Mouse (Mus musculus) adrenal gland, postnatal 14 days (tissue): ENCODE measurements around the gene Fa2h. TPM values are rescaled to one million over a fixed set of nuclear protein-coding genes. Genes with fewer than 3 reads are reported as not detected.
"Not testable (repeated sequence)": the region's sequence is repeated elsewhere in the genome, so short reads cannot be mapped to it uniquely, and the experiment has no call there.

ENCODE experiments used
- DNase-seq: peaks from one replicate; pipeline ENCODE4 v3.0.0; 2021; ENCODE audit warnings: mixed read lengths
- total RNA-seq: library from RNA; stranded (reverse); gene quantifications from 2 replicates; pipeline ENCODE4 v1.2.3, GENCODE M21; 2021

Gene Fa2h
- total RNA-seq, 1 experiment from 2014 or later, result 3.0 TPM

DNA sequence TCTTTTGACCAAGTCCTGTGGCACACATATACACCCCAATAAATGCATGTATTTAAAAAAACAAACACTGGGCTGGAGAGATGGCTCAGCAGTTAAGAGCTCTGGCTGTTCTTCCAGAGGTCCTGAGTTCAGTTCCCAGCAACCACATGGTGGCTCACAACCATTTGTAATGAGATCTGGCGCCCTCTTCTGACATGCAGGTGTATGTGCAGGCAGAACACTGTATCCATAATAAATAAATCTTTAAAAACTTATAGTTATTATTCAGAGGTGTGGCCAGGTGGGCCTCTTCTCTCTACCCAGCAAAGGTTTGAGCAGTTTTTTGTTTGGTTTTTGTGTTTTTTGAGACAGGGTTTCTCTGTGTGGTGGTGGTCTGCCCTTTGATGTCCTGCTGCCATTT is 34.7 kb downstream of the Fa2h start:
- no peak for DNase-seq

DNA sequence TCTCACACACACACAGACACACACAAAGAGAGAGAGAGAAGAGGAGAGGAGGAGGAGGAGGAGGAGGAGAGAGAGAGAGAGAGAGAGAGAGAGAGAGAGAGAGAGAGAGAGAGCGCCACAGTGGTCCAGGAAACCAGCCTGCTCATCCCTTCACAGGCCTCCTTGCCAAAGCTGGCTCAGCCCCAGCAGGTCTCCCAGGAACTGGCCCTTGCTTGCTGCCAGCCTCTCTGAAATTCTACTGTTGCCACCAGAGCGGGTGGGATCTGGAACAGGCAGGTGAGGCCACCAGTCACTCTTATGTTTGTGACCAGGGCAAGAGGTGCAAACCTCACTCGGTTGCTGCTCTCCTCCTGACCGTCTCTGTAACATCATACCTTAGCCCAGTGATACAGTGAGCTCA is 36.2 kb downstream of the Fa2h start:
- DNase-seq, result no peak

DNA sequence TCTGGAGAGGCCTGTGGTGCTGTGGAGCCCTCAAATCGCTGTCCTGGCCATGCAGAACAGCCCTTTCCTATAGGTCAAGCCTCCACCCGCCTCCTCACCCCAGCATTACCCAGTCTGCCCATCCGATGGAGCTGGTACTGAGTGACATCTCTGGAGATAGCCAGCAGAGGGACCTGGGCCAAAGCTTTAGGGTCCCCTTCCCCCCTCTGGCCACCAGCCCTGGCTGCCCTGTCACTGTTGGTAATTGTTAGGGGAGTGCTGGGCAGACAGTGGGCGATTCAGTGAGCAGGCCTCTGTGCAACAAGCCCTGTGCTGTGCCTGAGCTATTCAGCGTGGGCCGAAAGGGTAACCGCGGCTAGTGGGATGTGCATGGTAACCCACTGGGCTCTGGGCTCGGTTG is 40.1 kb downstream of the Fa2h start:
- no peak for DNase-seq

DNA sequence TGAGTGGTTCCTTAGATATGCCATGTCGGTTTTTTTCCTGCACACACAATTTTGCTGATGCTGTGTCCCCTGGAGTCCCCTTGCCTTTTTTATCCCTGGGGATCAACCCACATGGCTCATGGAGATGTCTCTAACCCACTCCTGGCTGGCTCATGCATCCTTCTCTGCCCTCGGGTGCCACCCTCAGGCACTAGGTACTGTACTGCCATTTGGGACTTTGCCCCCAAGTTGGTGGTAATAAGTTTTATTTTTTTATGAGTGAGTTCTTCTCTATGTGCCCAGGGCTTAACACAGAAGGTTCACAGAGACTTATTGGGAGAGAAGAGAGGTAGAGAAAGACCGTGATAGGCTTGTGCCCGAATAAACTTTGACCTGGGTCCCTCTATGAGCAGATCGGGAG is 41.3 kb downstream of the Fa2h start:
- DNase-seq, result no peak

DNA sequence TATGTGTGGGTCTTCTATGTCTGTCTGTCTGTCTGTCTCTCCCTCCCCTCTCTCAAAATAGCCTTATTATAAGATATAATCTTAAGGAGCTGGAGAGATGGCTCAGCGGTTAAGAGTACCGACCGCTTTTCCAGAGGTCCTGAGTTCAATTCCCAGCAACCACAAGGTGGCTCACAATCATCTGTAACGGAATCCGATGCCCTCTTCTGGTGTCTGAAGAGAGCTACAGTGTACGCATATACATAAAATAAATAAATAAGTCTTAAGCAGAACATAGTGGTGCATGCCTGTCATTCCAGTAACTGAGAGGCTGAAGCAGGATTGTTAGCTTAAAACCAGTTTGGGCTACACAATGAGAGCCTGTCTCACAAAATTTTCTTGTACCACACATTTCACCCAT is 43.0 kb downstream of the Fa2h start:
- DNase-seq, result no peak

DNA sequence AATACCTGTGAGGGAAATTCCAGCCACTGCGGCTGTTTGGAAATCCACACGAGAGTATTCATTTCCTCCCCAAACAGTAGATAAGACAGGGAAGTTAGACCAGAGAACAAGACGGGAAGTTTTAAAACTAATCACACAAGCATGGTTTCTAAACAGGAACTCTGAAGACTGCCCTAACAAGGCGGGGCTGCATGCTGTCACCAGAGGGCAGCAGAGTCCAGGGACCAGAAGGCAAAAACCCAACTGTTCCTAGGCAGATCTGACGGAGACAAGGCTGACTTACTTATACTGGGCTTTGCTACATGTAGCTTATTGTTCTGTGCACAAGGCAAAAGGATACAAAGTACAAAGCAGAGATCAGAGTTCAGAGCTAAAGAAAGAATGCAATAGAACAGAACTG is 50.4 kb downstream of the Fa2h start:
- DNase-seq, result peak; percentile 91

DNA sequence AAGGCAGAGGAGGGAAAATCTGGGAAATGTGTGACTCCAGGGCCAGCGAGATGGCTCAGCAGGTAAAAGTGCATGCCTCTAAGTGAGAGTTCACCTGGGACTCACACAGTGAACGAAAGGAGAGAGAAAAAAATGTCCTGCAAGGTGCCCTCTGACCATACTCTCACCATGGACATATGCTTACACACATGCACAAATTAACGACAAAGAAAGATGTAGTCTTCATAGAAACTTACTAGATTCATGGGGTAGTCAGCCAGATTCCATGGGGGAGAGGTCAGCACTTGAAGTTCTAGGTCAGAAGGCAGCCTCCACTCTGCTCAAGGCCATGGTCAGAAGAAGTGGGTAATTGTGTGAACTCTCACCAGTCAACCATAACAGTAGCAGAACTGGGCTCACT is 53.4 kb downstream of the Fa2h start:
- no peak for DNase-seq

DNA sequence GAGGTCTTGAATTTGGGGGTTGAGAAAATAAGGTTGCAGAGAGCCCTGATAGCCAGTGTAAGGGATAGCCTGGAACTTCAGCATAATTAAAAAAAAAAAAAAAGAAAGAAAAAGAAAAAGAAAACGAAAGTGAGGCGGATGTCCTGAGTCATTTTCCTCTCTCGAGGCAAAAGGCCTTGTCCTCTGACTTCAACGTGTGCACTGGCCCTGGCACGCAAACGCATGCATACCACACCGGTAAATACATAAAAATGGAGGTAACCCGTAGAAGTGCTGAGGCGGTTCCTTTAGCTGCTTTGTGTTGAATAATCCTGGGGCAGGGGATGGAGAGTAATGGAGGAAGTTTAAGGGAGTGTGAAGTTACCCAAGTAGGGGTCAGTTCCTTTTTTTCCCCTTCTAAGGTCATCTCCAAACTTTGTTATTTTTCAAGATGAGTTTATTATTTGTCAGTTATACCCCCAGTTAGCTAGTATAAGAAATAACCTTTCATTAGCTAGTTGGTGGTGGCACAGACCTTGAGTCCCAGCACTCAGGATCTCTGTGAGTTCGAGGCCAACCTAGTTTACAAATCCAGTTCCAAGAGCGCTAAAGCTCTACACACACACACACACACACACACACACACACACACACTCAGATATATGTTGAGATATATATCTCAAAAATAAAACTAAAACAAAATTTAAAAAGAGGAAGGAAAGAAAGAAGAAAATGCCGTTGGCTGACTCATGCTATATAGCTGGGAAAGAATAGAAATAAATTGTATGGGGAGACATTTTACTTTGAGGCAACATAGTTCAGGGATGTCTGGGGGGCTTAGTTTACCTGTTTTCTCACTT is 55.0 kb downstream of the Fa2h start:
- peak; percentile 53 for DNase-seq

DNA sequence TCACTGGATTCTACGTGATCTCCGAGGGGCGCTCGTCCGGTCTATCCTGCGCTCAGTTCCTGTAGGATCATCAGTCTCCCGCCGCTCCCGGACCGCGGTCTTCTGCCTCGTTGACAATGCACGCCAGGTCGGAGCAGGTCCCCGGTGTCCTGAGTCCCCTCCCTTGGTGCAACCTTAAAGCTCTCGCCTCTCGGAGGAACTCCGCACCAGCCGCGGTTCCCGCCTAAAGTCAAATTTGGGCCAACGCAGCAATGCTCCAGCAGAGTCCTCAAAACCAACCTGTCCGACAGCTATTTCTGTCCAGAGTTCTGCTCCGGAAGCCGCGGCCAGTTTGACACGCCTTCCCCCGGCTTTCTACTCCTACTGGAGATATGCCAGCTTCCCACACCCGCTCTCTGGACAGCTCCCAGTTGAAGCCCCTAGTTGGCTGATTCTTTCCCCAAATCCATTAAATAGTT is 55.7 kb downstream of the Fa2h start, which contains the start of gene Mlkl:
Gene Mlkl, minus strand, starts transcription at position 288 of the 458 bp plus-strand sequence.
- DNase-seq, result peak; percentile 83

DNA sequence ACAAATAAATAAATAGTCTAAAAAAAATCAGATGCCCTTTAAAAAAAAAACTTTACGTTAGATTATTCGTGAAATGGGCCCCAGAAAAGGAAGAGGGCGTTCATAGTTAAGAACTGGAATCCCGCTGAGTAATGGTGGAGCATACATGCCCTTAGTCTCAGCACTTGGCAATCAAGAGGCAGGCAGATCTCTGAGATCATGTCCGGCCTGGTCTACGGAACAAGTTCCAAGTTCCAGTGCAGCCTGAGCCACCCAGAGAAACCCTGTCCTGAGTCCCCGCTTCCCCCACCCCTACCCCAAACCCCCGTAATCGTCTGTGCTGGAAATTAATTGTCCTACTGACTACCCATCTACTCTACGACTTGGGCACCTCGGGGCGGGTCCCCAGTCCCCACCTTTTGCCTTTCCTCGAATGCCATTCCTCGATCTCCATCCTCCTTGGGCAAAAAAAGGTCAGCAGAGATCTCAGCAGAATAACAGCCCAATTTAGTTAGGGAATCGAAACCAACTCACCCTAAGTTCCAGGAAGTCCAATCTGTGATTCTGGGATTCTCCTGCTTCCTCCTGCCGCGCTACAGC is 56.2 kb downstream of the Fa2h start:
- peak; percentile 33 for DNase-seq

DNA sequence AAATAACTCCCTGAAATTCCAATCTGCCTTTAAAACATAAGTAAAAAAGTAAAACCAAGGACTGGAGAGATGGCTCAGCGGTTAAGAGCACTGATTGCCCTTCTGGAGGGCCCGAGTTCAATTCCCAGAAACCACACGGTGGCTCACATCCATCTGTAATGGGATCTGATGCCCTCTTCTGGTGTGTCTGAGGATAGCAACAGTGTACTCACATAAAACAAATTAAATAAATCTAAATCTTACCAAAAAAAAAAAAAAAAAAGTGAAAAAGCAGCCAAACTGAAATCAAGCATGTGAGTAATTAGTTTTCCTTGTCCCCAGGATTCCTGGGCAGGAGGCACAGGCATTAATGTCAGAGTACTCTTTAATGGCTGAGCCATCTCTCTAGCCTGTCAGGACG is 56.9 kb downstream of the Fa2h start:
- no peak for DNase-seq

DNA sequence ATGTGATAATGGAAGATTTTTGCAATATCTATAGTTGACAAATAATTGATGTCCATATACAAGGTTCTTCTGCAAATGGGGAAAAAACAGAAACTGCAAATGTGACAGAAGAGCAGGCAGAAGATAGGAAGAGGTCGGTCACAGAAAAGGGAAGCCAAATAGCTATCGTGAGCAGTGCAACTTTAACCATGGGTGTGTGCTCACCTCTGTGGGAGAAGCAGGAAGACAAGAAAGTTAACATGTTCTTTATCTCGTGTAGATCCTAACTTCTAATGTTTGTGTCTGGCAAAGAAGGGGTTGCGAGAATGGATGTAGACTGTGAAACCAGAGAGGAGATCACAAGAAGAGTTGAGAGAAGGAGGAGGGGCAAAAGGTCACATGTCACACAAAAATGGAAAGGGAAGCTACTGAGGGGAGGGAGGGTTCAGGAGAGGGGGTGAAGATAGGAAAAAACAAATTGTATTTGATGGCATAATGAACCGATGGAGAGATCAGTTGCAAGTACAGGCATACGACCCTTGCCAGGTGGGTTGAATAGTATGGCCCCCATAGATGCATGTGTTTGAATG is 68.3 kb downstream of the Fa2h start:
- DNase-seq, result no peak

DNA sequence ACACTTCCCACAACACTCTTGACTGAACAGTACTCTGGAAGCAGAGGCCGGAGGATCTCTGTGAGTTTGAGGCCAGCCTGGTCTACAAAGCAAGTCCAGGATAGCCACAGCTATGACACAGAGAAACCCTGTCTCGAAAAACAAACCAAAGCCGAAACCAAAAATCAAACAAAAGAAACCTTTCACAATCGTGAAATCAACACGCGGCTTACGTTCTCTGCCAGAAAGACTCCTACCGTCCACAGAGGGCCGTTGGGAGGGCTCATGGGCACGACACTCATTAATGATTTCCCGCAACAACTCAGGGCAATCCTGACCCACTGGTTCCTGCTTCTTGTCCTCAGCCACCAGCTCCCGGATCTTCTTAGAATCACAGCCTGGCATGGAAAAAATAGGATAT is 78.9 kb downstream of the Fa2h start:
- no peak for DNase-seq

DNA sequence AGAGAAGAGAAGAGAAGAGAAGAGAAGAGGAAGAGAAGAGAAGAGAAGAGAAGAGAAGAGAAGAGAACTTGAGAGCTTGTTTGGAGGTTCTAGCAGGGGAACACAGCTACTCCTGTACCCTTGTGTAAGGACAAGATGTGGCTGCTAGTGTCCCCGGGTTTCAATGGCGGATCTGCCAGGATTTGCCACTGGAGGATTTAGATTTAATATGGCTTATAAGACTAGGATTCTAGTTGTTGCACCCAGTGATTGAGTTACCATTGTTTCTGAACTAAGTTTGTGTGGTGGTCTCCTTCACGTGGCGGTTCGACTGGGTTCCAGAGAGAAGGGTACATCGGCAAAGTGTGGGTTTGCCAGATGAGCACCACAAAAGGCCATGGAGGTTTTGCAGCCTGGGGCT is 79.7 kb downstream of the Fa2h start:
- DNase-seq, result not testable (repeated sequence)

DNA sequence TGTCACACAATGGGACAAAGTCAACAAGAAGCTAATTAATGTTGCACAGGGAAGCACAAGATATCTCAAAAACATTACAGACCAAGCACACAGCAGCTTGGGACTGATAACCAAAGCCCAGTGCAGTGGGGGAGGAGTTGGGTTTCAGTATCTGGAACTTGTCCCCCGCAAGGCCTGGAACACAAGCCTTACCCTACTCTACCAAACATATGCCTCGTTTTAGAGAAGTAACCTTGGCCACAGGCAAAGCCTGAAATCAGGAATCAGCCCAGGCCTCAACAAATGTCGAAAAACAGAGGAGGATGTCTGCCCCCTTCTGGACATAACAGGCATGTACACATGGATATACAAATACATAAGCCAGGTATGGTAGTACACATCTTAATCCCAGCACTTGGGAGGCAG is 80.9 kb downstream of the Fa2h start:
- DNase-seq, result peak; percentile 56

DNA sequence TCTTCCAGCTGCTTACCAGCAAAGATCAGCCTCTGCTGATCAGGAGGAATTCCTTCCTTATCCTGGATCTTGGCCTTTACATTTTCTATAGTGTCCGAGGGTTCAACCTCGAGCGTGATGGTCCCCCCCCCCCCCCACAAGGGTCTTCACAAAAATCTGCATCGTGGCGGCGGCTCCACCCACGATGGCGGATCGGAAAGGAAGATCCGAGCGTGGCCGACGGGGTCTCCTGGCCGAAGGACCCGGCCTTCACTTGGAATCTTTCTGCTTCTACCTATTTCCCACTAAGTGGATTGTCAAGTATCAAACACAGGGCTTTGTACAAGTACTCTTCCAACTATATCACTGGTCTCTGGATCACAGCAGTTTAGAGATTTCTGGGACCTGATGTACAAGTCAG is 83.6 kb downstream of the Fa2h start:
- not testable (repeated sequence) for DNase-seq

DNA sequence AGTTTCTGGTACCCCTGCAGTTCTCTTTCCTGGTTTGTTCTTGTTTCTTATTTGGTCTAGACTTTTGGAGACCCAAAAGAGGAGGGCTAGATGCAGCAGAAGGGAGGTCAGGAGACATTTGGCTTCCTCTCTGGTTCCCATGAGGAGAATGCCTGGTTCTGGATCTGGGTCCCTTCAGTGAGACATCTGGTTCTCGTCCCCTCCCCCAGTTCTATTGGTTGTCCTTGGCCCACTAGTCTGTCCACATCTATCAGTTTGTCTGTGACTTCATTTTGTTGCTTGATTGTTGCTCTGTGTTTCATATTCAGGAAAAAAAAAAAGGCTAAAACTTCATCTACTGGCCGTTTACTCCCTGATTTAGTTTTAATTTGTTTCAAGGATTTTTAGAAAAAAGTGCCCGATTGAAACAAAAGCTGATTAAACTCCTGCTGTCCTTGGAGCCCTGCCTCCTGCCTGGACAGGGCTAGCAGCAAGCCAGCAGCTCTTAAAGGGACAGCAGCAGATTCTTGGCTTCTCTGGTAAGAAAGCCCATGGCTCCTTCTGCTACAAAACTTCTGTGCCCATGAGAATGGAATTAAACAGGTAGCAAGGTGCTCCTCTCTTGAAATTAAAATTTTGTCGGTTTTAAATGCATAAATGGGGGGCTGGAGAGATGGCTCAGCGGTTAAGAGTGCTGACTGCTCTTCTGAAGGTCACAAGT is 88.4 kb downstream of the Fa2h start:
- DNase-seq, result peak; percentile 70

DNA sequence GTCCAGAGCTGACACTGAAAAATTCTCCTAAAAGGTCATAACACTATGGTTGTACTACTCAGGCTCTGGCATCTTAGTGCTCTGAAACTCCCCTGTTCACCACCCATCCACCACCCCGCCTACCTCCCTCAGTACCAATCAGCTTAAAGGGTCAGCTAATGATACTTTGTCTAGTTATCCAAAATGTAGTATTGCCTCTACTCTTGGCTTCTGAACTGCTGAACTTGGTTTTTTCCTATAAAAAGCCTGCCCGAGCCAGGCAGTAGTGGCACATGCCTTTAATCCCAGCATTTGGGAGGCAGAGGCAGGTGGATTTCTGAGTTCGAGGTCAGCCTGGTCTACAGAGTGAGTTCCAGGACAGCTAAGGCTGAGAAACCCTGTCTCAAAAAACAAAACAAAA is 89.3 kb downstream of the Fa2h start:
- DNase-seq, result no peak

DNA sequence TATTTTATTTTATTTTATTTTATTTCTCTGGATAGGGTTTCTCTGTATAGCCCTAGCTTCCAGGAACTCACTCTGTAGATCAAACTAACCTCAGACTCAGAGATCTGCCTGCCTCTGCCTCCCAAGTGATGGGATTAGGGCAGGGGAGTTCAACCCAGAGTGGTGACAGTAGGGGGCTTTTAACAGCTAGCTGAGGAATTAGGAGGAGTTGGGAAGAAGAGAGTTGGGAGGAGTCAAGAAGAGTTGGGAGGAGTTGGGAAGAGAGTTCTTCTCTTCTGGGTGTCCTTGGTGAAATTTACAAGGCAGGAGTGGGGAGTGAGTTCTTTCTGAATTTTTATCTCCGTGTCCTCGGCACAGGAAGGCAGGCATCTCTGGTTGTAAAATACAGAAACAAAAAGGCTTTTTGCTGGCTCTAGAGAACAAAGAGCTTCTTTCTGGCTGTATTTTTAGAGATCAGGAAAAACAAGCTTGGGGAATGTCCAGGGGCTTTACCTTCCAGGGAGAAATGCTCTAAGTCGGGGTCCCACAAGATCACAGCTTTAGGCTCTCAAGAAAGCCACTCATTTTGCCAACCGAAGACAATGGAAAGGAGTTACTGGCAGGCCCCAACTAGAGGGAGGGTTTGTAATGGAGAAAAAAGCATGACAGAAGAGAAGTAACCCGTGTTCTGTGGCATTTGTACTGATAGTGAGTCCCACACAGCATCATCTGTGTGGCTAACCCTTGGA is 90.4 kb downstream of the Fa2h start:
- not testable (repeated sequence) for DNase-seq

DNA sequence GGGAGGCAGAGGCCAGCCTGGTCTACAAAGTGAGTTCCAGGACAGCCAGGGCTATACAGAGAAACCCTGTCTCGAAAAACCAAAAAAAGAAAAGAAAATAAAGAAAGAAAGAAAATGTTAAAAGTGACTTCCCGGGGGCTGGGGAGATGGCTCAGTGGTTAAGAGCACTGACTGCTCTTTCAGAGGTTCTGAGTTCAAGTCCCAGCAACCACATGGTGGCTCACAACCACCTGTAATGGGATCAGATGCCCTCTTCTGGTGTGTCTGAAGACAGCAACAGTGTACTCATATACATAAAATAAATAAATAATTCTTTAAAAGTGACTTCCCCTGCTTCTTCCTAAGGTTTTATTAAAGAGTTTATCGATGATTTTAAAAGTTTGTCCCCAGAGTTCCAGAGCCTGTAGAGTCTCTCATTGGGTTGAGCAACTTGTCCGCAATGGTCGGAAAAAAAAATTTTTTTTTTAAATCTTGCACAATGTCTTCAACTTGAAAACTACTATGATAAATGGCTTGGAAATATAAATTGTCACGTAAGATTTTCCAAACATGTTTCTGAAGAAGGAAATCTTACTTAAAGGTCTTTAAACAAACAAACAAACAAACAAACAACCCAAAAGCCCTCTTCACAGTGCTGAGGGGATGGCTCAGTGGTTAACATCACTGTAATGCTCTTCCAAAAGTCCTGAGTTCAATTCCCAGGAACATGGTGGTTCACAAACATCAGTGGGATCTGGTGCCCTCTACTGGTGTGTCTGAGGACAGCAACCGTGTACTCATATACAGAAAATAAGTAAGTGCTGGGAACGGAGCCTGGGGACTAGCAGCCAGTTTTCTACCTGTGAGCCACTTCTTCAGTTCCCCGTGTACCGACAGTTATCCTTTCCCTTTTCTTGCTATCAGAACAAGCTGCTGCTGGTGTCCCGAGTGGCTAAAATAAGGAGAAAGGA is 92.8 kb downstream of the Fa2h start:
- DNase-seq, result peak; percentile 21
